Mouse (Mus musculus): ENCODE results near the gene Cacna1g.
"Not testable (repeated sequence)": the region's sequence is repeated elsewhere in the genome, so short reads cannot be mapped to it uniquely, and the experiment has no call there.

The Cacna1g gene

GRCm38 (mm10) chr11:94404641-94405260 is 69.2 kb downstream of the Cacna1g start:
- in situ Hi-C loops (cut with MboI, MseI): no loop called here

- in situ Hi-C loops (cut with MboI, MseI): no loop called here
These were observed 69.8 kb downstream of the Cacna1g start for GRCm38 (mm10) chr11:94404178-94404577.

GRCm38 (mm10) chr11:94403757-94404156 is 70.2 kb downstream of the Cacna1g start:
- in situ Hi-C loops (cut with MboI, MseI): no loop called here

GRCm38 (mm10) chr11:94402731-94403130 is 71.3 kb downstream of the Cacna1g start:
- in situ Hi-C loops (cut with MboI, MseI): no loop called here

GRCm38 (mm10) chr11:94402029-94402428 is 72.0 kb downstream of the Cacna1g start:
- in situ Hi-C loops (cut with MboI, MseI): not testable (repeated sequence)

GRCm38 (mm10) chr11:94400996-94401395 is 73.0 kb downstream of the Cacna1g start:
- in situ Hi-C loops (cut with MboI, MseI): no loop called here

GRCm38 (mm10) chr11:94394107-94394506 is 79.9 kb downstream of the Cacna1g start:
- in situ Hi-C loops (cut with MboI, MseI): no loop called here

- in situ Hi-C loops (cut with MboI, MseI): not testable (repeated sequence)
These were observed 80.5 kb downstream of the Cacna1g start for GRCm38 (mm10) chr11:94393490-94393889.

GRCm38 (mm10) chr11:94392672-94393109 is 81.3 kb downstream of the Cacna1g start, which contains the start of gene Abcc3:
Gene Abcc3 (minus strand): TSS chr11:94392997.
- in situ Hi-C loops (cut with MboI, MseI): no loop called here

- in situ Hi-C loops (cut with MboI, MseI): no loop called here
These were observed 82.3 kb downstream of the Cacna1g start for GRCm38 (mm10) chr11:94391661-94392060.

- in situ Hi-C loops (cut with MboI, MseI): no loop called here
These were observed 83.2 kb downstream of the Cacna1g start for GRCm38 (mm10) chr11:94390825-94391224.

- in situ Hi-C loops (cut with MboI, MseI): no loop called here
These were observed 84.1 kb downstream of the Cacna1g start for GRCm38 (mm10) chr11:94389724-94390396.

- in situ Hi-C loops (cut with MboI, MseI): no loop called here
These were observed 85.0 kb downstream of the Cacna1g start for GRCm38 (mm10) chr11:94389021-94389420.

- in situ Hi-C loops (cut with MboI, MseI): no loop called here
These were observed 86.2 kb downstream of the Cacna1g start for GRCm38 (mm10) chr11:94387756-94388155.

GRCm38 (mm10) chr11:94385977-94386771 is 87.8 kb downstream of the Cacna1g start:
- in situ Hi-C loops (cut with MboI, MseI): no loop called here

- in situ Hi-C loops (cut with MboI, MseI): no loop called here
These were observed 94.3 kb downstream of the Cacna1g start for GRCm38 (mm10) chr11:94379736-94380135.

- in situ Hi-C loops (cut with MboI, MseI): no loop called here
These were observed 94.9 kb downstream of the Cacna1g start for GRCm38 (mm10) chr11:94379061-94379460.

GRCm38 (mm10) chr11:94374276-94374948 is 99.6 kb downstream of the Cacna1g start:
- in situ Hi-C loops (cut with MboI, MseI): no loop called here

GRCm38 (mm10) chr11:94370809-94371208 is 103.2 kb downstream of the Cacna1g start:
- in situ Hi-C loops (cut with MboI, MseI): no loop called here

- in situ Hi-C loops (cut with MboI, MseI): no loop called here
These were observed 104.0 kb downstream of the Cacna1g start for GRCm38 (mm10) chr11:94369981-94370380.

GRCm38 (mm10) chr11:94365340-94365739 is 108.7 kb downstream of the Cacna1g start:
- in situ Hi-C loops (cut with MboI, MseI): no loop called here

- in situ Hi-C loops (cut with MboI, MseI): no loop called here
These were observed 110.3 kb downstream of the Cacna1g start for GRCm38 (mm10) chr11:94363690-94364089.

Measured in regulatory T cell (primary cell).